Mouse (Mus musculus) cerebellum, postnatal 10 days (tissue): ENCODE measurements around the gene Tvp23b.
A peak's percentile ranks its signal among the peaks of the same experiment; 100 is the strongest.

Experiments
- DNase-seq, 2 experiments: peaks; one replicate each; pipeline ENCODE4 v3.0.0; 2021; ENCODE audit warnings: mixed read lengths in 2 of 2

The Tvp23b gene

GRCm38 (mm10) chr11:62901699-62902323 lies 22.6 kb downstream of the Tvp23b start:
- peak; percentile 82 to 89 for DNase-seq

GRCm38 (mm10) chr11:62903871-62904495 lies 24.7 kb downstream of the Tvp23b start:
- DNase-seq: no peak

- DNase-seq: no peak
Observed at GRCm38 (mm10) chr11:62909720-62910306, 30.6 kb downstream of the Tvp23b start.

GRCm38 (mm10) chr11:62911362-62911761 lies 32.1 kb downstream of the Tvp23b start:
- DNase-seq: no peak

GRCm38 (mm10) chr11:62913141-62913540 lies 33.9 kb downstream of the Tvp23b start:
- no peak for DNase-seq

- peak; percentile 56 to 61 for DNase-seq
Observed at GRCm38 (mm10) chr11:62914532-62914931, 35.3 kb downstream of the Tvp23b start.

- no peak for DNase-seq
Observed at GRCm38 (mm10) chr11:62915486-62915885, 36.2 kb downstream of the Tvp23b start.

- no peak for DNase-seq
Observed at GRCm38 (mm10) chr11:62916765-62917164, 37.5 kb downstream of the Tvp23b start.

- peak; percentile 14 to 21 for DNase-seq
Observed at GRCm38 (mm10) chr11:62919946-62920742, 40.9 kb downstream of the Tvp23b start.

GRCm38 (mm10) chr11:62920743-62921050 lies 41.4 kb downstream of the Tvp23b start:
- no peak for DNase-seq

- peak; percentile 94 to 95 for DNase-seq
Observed at GRCm38 (mm10) chr11:62921052-62921977, 42.1 kb downstream of the Tvp23b start.

GRCm38 (mm10) chr11:62924091-62924761 lies 45.0 kb downstream of the Tvp23b start:
- no peak for DNase-seq

- DNase-seq: no peak
Observed at GRCm38 (mm10) chr11:62929799-62930198, 50.5 kb downstream of the Tvp23b start.

GRCm38 (mm10) chr11:62930574-62930973 lies 51.3 kb downstream of the Tvp23b start:
- no peak for DNase-seq

- no peak for DNase-seq
Observed at GRCm38 (mm10) chr11:62931141-62931540, 51.9 kb downstream of the Tvp23b start.

GRCm38 (mm10) chr11:62933099-62933498 lies 53.8 kb downstream of the Tvp23b start:
- DNase-seq: peak; percentile 27 to 32

- no peak for DNase-seq
Observed at GRCm38 (mm10) chr11:62934795-62935514, 55.7 kb downstream of the Tvp23b start.

GRCm38 (mm10) chr11:62937986-62938385 lies 58.7 kb downstream of the Tvp23b start:
- no peak for DNase-seq

- DNase-seq: no peak
Observed at GRCm38 (mm10) chr11:62938921-62939320, 59.7 kb downstream of the Tvp23b start.

GRCm38 (mm10) chr11:62940176-62940575 lies 60.9 kb downstream of the Tvp23b start:
- no peak for DNase-seq

GRCm38 (mm10) chr11:62943538-62943937 lies 64.3 kb downstream of the Tvp23b start:
- no peak for DNase-seq
